Mouse (Mus musculus) forebrain, postnatal 0 days (tissue): ENCODE data around the gene Wdr92. TPM values are rescaled to one million over a fixed set of nuclear protein-coding genes. Genes with fewer than 3 reads are reported as not detected.

Experiments
- ATAC-seq: fragments of 200-750 bp; cut with Nextera tagmentation; 2 replicates; pipeline ENCODE4 v1.8.0; 2017; ENCODE audit warnings: mild to moderate bottlenecking, moderate library complexity
- DNase-seq: peaks from one replicate; pipeline ENCODE4 v3.0.0-alpha.2; 2015
- H3K27ac ChIP-seq: fragments of 300-500 bp; sonication (generic); 2 replicates; pipeline ENCODE4 v1.5.1; 2014; ENCODE audit warnings: low read depth, mild to moderate bottlenecking, antibody characterized with exemption, low read length, moderate library complexity, mixed read lengths
- H3K27me3 ChIP-seq: fragments of 300-500 bp; sonication (generic); 2 replicates; pipeline ENCODE4 v1.6.1; 2014; ENCODE audit warnings: mild to moderate bottlenecking, low read length, mixed read lengths; ENCODE audit not compliant: insufficient read depth
- H3K36me3 ChIP-seq: fragments of 300-500 bp; sonication (generic); 2 replicates; pipeline ENCODE4 v1.6.1; 2014; ENCODE audit warnings: mild to moderate bottlenecking, moderate library complexity; ENCODE audit not compliant: insufficient read depth
- H3K4me1 ChIP-seq: fragments of 300-500 bp; sonication (generic); 2 replicates; pipeline ENCODE4 v1.6.1; 2014; ENCODE audit warnings: antibody characterized with exemption; ENCODE audit not compliant: insufficient read depth
- H3K4me2 ChIP-seq: fragments of 300-500 bp; sonication (generic); 2 replicates; pipeline ENCODE4 v1.6.1; 2014; ENCODE audit warnings: low read depth, mild to moderate bottlenecking, moderate library complexity
- H3K4me3 ChIP-seq: fragments of 300-500 bp; sonication (generic); 2 replicates; pipeline ENCODE4 v1.5.1; 2014; ENCODE audit warnings: low read depth, low read length, mixed read lengths
- H3K9ac ChIP-seq: fragments of 300-500 bp; sonication (generic); 2 replicates; pipeline ENCODE4 v1.6.1; 2014; ENCODE audit warnings: mild to moderate bottlenecking
- H3K9me3 ChIP-seq: fragments of 300-500 bp; sonication (generic); 2 replicates; pipeline ENCODE4 v1.6.1; 2016; ENCODE audit warnings: low read length
- CTCF ChIP-seq: sonication (generic); IDR thresholded peaks from 2 replicates; pipeline ENCODE4 v1.5.1; 2016; ENCODE audit warnings: antibody characterized with exemption, control low read depth, low read depth
- WGBS: fragments of 180-500 bp; shearing (Covaris S2); extraction: QIAGEN DNeasy Blood & Tissue Kit; methylation state at CpG from one replicate; pipeline ENCODE4 v1.1.7; 2014; 5-methylcytosine and 5-hydroxymethylcytosine counted together
- polyA plus RNA-seq: library from polyadenylated mRNA; unstranded; fragments of >200 nt; fragmentation: Nextera tagmentation; extraction: Ambion mirVana; gene quantifications from 2 replicates; pipeline ENCODE4 v1.2.1, GENCODE M21; 2015
- total RNA-seq: library from RNA; depleted of rRNA; stranded (reverse); fragments of >200 nt; gene quantifications from 2 replicates; pipeline ENCODE4 v1.2.3, GENCODE M21; 2014; rRNA removed

The Wdr92 gene
- 11.6 and 13.0 TPM in 2 replicates for total RNA-seq
- polyA plus RNA-seq, result 9.8 and 11.9 TPM in 2 replicates

DNA sequence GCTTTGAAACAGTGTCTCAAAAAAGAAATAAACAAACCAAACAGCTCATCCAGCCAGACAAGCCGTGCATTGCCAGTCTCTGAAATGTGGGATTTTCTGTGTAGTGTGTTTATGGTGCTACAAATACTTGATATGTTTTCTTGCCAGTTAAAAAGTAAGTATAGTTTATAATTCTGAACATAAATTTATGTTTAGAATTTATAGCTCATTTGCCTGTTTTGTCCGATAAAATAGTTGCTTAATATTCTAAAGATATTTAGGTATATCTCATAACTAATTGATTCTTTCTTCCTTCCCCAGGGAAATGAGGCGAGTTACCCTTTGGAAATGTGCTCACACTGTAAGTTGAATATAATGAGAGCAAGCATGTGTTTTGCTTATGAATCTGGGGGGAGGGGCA is at the start of gene Wdr92:
Gene Wdr92 (plus strand): TSS at position 301 of the 400 bp plus-strand sequence.
- Histone ChIP-seq H3K4me2 (no peak within 1 kb of the TSS), H3K9me3 (no peaks in the 10 kb centered on the region), H3K36me3 (no peaks in the 10 kb centered on the region), H3K4me3 (no peak within 1 kb of the TSS), H3K9ac (no peak within 1 kb of the TSS), H3K4me1 (no peaks in the 10 kb centered on the region), H3K27me3 (no peaks in the 10 kb centered on the region), H3K27ac (no peak within 1 kb of the TSS)
- WGBS, result 58% methylated on average over 3 of the region's 3 CpGs
- no peak for ATAC-seq
- TF ChIP-seq CTCF, result no peak
- DNase-seq, result no peak

DNA sequence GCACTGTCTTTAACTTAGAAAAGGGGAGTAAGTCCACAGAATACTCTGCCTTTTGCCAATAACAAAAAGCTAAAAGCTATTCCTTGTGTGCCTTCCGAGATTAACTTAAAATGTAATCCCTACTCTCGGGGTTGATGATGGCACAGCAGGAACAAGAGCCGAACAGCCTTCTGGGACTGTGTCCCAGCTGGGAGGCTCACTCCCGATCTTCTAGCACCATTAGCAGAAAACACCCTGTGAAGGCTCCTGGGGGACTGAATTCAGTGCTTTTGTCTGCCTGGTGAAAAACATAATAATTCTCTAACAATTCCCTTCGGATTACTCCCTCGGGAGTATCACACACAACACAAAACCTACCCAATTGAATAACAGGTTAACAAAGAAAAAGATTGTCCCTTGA is 46.3 kb upstream of the Wdr92 start:
- no peak overlapping the region for H3K27ac ChIP-seq
- H3K36me3 ChIP-seq, result no peaks in the 10 kb centered on the region
- no peak overlapping the region for H3K4me3 ChIP-seq
- H3K27me3 ChIP-seq, result no peaks in the 10 kb centered on the region
- no peak overlapping the region for H3K4me2 ChIP-seq
- no peaks in the 10 kb centered on the region for H3K9me3 ChIP-seq
- ATAC-seq, result no peak
- TF ChIP-seq CTCF, result no peak
- no peak overlapping the region for H3K9ac ChIP-seq
- DNase-seq, result no peak
- WGBS, result 5% methylated on average over 6 of the region's 6 CpGs
- no peaks in the 10 kb centered on the region for H3K4me1 ChIP-seq

DNA sequence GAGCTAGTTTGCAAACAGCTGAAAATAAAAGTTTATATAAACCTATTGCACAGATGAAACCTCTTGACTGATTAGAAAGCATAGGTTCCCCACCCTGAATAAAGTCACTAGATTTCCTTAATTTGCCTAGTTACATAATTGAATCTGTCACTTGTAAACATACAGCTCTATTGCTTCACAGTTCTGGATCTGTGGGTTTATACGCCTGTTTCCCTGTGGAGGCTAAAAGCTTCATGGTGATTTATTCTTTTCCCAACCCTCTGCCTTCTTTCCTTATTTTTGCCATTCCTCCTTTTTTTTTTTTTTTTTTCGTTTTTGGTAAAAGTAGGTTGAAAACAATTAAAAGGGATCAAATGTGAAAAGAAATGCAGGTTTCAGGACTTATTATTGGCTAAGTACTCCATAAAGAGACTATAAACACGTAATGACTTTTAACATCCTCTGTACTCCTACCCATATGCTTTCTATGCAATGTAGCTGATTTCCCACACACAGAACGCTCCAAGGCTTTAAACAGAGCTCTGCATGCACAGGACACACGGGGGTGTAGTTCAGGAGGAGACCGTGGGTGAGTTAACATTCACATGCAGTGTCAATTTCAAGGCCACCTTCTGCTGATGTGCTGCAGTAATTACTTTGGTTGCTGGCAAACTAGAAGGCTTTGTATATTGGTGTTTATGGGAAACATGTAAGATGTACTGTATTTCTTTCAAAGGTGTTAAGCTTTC is 43.4 kb upstream of the Wdr92 start:
- DNase-seq, result no peak
- ATAC-seq, result no peak
- Histone ChIP-seq H3K9ac (no peak overlapping the region), H3K4me2 (no peak overlapping the region), H3K4me3 (no peak overlapping the region), H3K36me3 (no peaks in the 10 kb centered on the region), H3K27me3 (no peaks in the 10 kb centered on the region), H3K9me3 (no peaks in the 10 kb centered on the region), H3K4me1 (no peaks in the 10 kb centered on the region), H3K27ac (no peak overlapping the region)
- 66% methylated on average over 6 of the region's 6 CpGs for WGBS
- TF ChIP-seq CTCF, result no peak

DNA sequence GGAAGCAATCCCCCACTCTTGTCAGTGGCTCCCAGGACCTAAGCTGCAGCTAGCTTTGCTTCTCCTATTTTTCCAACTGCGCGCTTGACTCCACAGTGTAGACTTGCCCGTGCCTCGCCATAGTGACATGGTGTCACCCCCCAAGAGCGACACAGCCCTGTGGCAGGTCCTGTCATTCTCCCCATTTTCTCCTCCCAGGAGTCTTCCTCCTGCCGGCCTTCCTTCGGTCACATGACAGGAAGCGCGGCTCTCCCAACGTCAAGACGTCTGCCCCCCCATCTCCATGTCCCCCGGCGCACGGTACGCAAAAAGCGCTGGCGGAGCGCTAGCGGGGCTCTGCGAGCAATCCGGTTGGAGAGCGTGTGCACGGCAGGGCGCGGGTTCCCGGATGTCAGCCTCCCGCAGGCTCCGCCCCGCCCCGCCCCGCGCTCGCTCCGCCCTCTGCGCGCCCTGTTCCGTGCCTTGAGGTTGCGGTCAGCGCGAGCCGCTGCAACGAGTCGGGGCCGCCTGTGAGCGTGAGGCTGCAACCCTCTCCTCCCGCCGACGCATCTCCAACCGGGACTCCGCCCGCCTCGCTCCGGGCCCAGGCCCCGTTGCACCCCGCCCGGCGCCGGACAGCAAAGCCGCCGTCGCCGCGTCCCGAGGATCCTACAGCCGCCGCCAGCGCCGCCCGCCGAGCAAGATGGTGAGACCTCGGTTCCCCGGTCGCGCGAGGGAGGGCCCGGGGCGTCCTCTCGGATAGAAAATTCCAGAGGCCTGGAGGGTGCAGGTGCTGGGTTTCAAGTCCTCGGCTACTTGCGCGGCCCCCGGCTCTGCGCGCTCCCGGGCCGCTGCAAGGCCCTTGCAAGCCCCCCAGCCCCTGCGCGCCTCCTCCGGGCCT is 22.8 kb upstream of the Wdr92 start, which contains the start of gene Ppp3r1:
Gene Ppp3r1 (plus strand): TSS at position 406 of the 880 bp plus-strand sequence.
- ATAC-seq (peak; percentile 99), DNase-seq (peak; percentile 99)
- H3K9me3 ChIP-seq, result no peaks in the 10 kb centered on the region
- WGBS, result 1% methylated on average over 76 of the region's 89 CpGs
- H3K9ac ChIP-seq, result peak within 1 kb of the TSS; percentile 99
- H3K4me3 ChIP-seq, result peak within 1 kb of the TSS; percentile 90
- peak within 1 kb of the TSS; percentile 63 for H3K4me2 ChIP-seq
- peak; percentile 3; the same call in 1 of the 2 replicates for TF ChIP-seq CTCF
- H3K27ac ChIP-seq, result peak within 1 kb of the TSS; percentile 97
- H3K36me3 ChIP-seq, result no peaks in the 10 kb centered on the region
- peaks cover 16% of the 10 kb centered on the region; the same call in 1 of the 2 replicates for H3K4me1 ChIP-seq
- H3K27me3 ChIP-seq, result no peaks in the 10 kb centered on the region

DNA sequence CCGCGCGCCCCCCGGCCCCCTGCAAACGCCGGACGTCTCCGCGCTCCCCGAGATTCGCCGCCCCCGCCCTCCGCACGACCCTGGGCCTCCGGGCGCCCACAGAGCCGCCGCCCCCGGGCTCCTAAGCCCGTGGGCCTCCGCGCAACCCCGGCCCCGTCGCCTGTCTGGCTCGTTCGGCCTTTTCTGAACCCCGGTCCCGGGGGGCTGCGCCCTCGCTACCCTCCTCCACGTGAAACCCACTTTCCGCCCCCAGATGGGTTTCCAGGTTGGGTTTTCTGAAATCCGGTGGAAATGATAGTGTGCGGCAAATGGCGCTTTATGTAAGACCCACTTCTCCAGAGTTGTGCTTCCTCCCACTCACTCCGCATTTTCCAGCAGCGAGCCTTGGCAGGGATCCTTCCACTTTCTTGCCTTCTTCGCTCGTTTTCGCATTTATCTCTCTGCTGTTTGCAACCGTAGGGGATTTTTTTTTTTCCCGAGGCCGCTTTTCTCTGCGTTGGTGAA is 22.1 kb upstream of the Wdr92 start:
- under 1% methylated on average over 44 of the region's 46 CpGs for WGBS
- Histone ChIP-seq H3K9ac (peak overlapping the region; percentile 99), H3K36me3 (no peaks in the 10 kb centered on the region), H3K9me3 (no peaks in the 10 kb centered on the region), H3K4me3 (peak overlapping the region; percentile 90), H3K27ac (peak overlapping the region; percentile 97), H3K4me2 (peak overlapping the region; percentile 63), H3K4me1 (peaks cover 16% of the 10 kb centered on the region; the same call in 1 of the 2 replicates), H3K27me3 (no peaks in the 10 kb centered on the region)
- DNase-seq (peak; percentile 59), ATAC-seq (no peak)
- TF ChIP-seq CTCF, result no peak

DNA sequence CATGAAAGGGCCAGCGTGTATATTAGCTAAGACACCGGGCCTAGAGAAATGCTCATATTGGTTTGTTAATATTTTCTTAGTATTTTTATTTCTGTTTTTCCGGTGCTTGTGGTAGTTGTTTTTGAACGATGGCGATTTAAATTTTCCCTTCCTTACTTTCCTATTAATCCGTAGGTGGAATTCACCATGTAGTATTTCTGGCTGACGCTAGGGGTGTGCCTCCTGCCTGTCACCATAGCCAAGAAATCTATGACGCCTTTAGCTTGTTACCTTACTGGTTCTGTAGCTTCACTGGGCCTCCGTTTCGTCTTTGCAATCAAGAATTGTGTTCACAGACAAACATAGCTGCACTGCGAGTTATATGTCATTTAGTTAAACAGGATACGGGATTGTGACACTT is 21.7 kb upstream of the Wdr92 start:
- peak overlapping the region; percentile 90 for H3K4me3 ChIP-seq
- H3K27me3 ChIP-seq, result no peaks in the 10 kb centered on the region
- H3K27ac ChIP-seq, result peak overlapping the region; percentile 97
- no peaks in the 10 kb centered on the region for H3K9me3 ChIP-seq
- peak overlapping the region; percentile 99 for H3K9ac ChIP-seq
- peaks cover 16% of the 10 kb centered on the region; the same call in 1 of the 2 replicates for H3K4me1 ChIP-seq
- no peaks in the 10 kb centered on the region for H3K36me3 ChIP-seq
- under 1% methylated on average over 12 of the region's 12 CpGs for WGBS
- ATAC-seq (peak; percentile 16; the same call in 1 of the 2 replicates), DNase-seq (peak; percentile 78)
- TF ChIP-seq CTCF, result peak; percentile 75
- H3K4me2 ChIP-seq, result peak overlapping the region; percentile 63
